Mouse (Mus musculus): ENCODE measurements around the gene Zfp169.
A peak's percentile ranks its signal among the peaks of the same experiment; 100 is the strongest.

DNA sequence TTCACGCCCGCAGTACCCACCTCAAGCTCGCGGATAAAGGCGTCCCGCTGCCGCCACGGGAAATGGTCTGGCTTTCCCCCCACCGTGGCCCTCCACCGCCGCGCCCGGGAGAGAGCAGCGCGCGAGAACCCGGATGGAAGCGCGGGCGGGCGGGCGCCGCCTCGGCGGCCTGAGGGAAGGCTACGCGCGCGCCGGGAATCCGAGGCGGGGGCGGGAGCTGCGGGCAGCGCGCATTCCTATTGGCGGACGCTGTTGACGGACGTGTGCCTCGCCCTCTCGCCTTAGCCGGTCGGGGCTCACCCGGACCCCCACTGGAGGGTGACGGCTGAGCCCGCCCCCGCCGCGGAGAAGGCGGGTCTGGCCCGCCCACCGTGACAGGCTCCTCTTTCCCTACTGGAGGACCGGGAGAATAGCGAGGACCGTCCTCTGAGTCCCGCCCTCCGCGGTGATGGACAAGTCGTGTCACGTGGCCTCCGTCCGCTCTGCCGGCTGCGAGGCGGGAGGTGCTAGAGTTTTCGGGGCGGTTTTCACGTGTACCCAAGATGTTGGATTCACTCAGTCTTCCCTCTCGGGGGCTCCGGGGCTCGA is 33.2 kb upstream of the Zfp169 start:
- TF ChIP-seq POLR2A (IDR thresholded peaks at IDR 0.05; ENCODE audit: insufficient read depth, low read depth, low read length) (peak; percentile 89), CTCF (IDR thresholded peaks at IDR 0.05; ENCODE audit: insufficient read depth, low read depth, low read length) (no peak)

Data from olfactory bulb, adult 2 months (tissue).